Mouse (Mus musculus) left cerebral cortex, adult 18-20 months (tissue): Measurements from ENCODE around the gene Ahnak. TPM values are rescaled to one million over a fixed set of nuclear protein-coding genes. Genes with fewer than 3 reads are reported as not detected.
A peak's percentile ranks its signal among the peaks of the same experiment; 100 is the strongest.
"Not testable (repeated sequence)": the region's sequence is repeated elsewhere in the genome, so short reads cannot be mapped to it uniquely, and the experiment has no call there.

ENCODE experiments used
- DNase-seq, 2 experiments: peaks; one replicate each; pipeline ENCODE4 v3.0.0; 2021 to 2022; ENCODE audit warnings: low spot score in 2 of 2, mixed read lengths in 1 of 2
- total RNA-seq, 2 experiments: library from RNA; stranded (reverse); gene quantifications; 2 replicates each; pipeline ENCODE4 v1.2.3; 2021

Gene Ahnak
- total RNA-seq, 2 experiments from 2014 or later = 18.6 to 23.5 TPM

DNA sequence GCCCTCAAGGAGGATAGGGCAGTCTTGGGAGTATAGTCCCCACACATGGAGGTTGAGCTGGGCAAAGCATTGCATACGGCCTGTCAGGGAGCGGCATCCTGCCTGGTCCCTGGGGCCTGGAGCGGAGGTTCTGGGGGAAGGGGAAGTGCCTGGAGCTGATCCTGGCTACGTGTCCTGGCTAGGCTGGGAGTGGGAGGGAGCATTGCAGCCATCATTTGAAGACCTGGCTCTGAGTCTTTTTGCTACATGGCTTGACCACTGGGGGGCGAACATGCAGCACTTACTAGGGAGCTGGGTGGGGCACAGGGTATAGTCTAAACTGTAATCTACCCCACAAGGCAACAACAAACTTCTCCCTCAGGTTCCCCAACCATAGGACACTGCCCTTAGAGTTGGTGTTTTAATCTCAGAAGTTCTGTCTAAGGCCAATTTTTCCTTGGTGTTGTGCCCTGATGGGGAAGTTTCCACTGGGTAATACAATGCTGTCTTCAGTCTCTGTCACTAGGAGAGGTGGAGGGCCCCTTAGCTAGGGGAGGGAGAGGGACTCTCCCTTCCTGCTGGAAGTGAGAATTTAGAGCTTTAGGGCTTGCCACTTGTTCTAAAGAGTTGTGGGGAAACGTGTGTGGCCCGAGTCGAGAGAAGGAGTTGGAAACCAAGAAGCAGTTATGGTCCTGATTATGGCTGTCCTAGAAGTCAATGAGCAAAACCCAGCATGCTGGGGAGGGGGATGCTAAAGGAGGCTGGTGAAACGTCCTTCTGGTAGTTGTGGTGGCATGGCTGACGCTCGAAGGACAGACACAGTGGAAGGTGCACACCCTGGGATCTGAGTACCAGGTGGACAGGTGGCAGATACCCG lies 3.9 kb downstream of the Ahnak start:
- peak; percentile 74 to 77 for DNase-seq

DNA sequence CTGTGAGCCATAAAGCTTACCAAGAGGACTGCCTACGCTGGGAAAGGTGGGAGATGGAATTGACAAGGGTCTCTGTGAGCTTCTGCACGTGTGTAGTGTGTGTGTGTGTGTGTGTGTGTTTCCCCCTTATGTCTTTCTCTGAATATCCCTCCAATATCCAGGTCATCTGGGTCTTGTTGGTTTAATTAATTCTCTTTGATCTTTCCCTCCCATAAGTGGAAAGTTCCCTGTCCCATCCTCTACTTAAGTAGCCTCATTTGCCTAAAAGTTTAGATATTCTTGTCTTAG lies 4.5 kb downstream of the Ahnak start:
- DNase-seq = no peak

DNA sequence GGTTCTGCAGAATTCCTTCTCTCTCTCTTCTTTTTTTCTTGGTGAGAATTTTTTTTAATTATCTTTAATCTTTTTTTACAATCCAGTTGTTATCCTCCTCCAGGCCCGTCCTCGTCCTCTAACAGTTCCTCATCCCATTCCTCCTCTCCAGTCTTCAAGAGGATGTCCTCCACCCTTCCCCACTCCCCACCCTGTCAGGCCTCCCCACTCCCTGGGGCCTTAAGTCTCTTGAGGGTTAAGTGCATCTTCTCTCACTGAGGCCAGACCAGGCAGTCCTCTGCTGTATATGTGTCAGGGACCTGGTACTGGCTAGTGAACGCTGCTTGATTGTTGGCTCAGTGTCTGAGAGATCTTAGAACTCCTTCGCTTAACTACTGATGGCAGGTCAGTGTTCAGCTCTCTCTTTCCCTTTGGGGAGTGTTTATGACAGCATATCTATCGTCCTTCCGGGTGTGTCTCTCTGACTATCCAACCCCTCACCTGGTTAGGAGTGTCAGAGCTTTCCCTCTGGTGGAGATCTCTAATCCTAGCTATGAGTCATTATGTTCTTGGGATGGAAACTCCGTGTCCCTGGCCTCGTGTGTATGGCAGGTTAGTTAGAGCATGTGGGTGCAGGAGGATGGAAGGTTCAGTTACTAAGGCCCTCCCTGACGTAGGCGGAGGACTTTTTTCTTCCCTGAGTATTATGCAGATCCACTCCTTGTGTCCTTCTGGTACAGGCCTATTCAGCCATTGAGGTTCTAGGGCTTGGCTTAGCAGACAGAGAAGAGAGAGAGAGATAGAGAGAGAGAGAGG lies 5.9 kb downstream of the Ahnak start:
- DNase-seq = no peak

DNA sequence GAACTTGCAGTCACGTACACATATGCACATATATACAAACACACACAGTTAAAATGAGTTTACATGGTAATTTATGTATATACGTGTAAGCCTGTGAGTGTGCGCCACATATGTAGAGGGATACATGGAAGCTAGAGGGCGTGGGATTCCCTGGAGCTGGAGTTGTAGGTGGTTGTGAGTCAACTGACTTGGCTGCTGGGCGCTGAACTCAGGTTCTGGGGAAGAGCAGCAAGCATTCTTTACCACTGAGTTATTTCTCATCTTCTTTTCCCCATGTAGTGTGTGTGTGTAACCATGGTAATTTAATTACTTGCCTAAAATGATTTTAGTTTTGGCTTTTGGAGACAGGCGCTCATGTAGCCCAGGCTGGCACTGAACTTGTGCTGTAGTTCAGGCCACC lies 7.5 kb downstream of the Ahnak start:
- DNase-seq = no peak

DNA sequence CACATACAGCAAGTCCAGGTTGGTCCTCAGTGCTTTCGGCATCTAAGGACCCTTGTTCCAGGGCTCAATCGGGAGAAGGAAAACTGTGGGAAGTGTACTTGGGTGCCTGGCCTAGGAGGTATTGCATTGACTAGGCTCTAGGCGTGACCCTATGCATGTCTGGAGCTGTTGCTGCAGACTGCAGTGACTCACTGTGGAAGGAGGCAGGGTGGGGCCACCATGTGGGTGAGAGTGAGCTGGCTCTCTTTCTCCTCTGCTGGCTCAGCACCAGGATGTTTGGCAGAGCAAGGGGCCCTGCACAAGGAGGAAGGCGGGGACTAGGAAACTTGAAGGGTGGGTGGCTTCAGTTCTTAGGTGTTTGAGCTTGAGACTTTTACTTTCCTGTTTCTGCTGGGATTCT lies 8.5 kb downstream of the Ahnak start:
- DNase-seq = peak; percentile 79 to 81

DNA sequence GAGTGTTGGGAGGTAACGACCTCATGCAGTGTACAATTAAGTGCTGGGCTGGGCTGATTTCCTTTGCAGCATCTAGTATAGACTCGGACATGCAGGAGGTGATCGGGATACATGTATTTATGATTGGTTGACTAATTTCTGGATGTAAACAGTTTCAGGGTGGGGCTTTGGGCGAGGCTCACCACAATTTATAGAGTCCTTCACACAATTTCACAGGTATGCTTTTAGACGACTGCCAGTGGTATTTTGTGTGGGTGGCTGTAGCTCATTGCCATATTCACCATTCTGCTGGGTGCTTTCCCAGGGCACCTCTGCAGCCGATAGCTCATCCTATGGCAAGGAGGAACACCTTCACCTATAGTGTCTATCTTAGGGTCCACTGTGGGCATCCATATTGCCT lies 9.5 kb downstream of the Ahnak start:
- DNase-seq = no peak

DNA sequence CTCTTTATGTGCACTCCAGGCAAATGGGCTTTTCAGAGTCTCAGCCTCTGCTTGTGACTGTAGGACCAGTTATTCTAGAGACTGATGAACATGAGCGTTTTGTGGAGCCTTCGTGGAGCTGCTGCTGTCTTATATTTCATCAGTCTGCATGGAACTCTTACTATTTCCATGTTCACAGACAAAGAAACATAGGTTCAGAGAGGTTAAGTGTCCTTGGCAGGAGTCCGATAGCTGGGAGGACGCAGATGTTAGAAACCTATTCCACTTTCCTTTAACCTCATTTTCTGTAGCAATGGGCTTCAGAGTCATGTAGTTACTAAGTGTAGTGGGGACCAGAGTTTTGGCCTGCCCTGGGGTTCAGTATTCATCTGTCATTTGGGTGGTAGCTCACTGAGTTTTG lies 10.1 kb downstream of the Ahnak start:
- DNase-seq = no peak

DNA sequence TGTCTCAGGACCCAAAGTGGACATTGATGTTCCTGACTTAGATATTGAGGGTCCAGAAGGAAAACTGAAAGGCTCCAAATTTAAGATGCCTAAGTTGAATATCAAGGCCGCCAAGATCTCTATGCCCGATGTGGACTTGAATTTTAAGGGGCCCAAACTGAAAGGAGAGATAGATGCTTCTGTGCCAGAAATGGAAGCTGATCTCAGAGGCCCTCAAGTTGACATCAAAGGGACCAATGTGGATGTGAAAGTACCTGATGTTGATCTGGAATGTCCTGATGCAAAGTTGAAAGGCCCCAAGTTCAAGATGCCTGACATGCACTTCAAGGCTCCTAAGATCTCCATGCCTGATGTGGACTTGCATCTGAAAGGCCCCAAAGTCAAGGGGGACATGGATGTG lies 17.8 kb downstream of the Ahnak start:
- DNase-seq = not testable (repeated sequence)

DNA sequence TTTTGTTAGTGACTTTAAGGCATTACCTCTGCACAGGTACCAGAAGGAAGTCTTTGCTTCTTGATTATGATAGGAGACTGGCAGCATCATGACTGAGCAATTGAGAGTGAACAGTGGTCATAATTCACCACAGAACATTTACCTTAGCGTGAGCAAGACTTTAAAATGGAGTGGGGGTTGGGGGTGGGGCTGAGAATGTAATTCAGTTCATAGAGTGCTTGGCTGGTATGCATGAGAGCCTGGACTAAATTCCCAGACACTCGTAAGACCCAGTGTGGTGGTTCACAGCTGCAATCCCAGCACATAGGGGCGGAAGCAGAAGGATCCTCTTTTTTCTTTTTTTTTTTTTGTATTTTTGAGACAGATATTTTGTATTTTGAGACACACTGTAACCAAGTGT lies 30.2 kb downstream of the Ahnak start:
- DNase-seq = no peak

DNA sequence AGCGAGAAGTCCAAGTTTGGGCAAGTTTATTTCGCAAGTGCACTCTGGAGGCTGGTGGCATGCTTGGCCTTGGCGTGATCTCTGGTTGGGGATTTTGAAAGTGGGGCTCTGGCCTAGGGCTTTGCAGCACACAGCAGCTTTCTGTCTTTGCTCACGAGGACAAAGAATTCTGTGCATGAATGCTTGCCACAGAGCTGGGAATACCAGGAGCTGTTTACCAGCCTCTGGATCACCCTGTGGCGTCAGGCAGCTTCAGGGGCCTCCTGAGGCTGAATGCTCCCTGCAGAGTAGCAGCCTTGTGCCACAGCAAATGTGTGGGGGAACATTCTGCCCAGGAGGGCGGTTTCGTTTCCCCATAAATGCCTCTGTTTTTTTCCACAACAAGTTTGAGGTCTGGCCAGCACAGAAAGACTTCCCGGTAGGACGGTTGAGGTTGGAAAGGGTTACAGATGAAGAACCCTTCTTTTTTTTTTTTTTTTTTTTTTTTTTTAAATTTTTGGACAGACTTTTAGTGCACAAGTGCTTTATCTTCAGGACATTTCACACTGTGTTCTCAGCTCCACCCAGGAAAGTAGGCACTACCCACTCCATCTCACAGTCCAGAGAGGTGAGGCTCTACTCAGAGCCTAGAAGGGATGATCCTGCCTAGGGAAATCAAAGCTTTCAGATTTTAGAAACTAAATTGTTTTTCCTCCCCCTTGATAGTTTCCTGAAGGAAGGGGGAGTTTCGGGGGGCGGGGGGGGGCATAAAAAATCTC lies 34.1 kb downstream of the Ahnak start:
- peak in 1 of 2 experiments; percentile 6 for DNase-seq

DNA sequence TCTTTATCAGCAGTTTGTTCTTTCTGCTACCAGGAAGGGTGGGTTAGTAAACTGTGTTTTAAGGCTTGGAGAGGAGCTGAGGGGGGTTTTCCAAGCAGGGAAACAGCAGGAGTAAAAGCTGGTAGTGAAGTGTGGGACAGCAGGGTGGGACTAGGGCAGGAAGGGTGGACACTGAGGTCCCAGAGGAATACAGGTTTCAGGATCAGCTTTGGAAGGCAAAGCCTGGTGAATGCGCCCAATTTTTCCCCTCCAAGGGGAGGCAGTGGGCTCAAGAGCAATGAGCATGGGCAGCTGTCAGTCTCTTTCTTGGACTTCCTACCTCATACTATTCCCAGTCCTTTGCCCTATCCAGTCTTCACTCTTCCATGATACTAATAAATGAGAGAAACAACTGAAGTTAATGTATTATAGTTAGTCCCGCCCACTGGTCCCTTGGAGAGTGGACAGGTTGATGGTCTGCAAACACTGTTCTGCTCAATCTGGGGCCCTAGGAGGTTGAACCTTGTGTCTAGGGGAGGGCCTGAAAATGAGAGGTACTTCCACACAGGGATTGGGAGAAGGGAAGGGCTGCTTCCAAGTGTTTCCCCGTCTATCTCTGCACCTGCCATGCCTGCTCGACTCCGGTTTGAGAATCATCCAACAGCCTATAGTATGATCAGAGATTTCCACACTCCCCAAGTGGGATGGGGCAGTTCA lies 36.6 kb downstream of the Ahnak start:
- DNase-seq = no peak

DNA sequence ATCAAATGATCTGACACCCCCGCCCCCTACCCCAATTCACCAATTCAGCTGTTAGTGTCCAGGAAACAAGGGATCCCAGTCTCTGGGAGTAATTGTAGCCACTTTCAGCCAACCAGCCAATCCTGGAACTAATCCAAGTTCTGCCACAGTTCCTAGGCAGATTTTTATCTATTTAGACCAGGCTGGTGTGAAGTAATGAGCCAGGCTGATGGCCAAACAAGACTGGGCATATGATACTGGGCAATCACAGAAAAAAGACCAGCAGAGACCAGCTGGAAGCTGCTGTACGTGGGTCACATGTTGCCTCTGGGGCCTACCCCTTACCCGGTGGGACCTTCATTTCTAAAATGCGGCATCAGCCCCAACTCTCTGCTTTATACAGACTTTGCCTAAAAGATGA lies 37.5 kb downstream of the Ahnak start:
- no peak for DNase-seq

DNA sequence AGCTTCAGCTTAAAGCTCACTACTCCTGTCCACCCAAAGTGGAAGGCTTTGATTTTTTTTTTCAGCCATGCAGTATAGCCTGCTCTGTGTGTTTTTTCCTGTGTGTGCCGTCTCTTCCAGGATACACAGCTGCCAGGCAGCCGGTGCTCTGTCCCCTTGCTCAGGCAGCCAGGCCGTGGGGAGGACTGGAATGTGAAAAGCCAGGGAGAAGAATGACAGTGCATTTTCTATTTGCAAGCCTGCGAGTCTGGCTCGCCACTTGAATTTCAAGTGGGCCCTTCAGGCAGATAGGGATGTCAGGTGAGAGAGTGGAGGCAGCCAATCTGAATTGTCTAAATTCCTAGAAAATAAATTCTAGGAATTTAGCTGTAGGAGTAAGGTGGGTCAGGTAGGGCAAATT lies 38.7 kb downstream of the Ahnak start:
- peak in 1 of 2 experiments; percentile 7 for DNase-seq

DNA sequence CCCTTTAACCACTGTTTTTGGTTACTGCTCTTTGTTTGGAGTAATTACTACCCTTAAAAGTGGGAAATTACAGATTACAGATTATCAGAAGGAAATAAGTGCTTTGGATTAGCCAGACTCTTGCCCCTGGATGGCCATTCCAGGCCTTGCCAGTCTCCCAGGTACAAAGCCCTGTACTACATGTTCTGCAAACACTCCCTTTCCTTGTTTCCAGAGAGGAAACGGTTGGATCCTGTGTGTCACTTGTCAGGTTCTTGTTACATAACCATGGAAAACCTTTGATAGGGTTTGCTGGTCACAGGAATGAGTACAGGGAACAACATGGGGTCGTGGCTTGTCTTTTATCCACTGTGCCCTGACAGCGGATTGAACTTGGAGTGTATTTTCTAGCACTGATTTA lies 39.3 kb downstream of the Ahnak start:
- no peak for DNase-seq

DNA sequence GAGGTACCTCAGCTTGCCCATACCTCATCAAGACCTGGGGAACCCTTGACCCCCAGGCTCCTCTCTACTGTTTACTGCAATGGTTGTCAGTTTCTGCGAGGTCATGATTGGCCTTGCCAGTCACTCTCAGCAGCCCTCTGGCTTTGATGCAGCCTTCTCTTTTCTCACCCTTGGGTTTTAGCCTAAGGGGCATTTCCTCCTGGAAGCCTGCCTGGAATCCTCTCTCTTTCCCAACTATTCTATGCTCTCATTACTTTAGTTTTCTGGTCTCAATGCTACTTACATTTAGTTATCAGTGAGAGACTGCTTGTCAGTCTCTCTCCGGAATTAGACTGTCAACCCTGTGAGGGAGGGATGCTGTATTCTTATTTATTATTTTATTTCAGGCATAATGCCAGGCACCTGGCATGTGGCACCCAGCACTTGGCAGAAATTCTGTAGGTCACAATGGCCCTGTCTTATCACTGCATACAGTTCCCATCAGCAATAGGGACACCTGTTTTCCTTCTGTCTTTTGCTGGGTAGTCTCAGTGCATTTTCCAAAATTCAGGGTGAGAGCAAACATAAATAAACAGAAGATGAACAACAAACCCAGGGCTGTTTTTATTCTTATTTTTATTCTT lies 40.7 kb downstream of the Ahnak start:
- DNase-seq = no peak

DNA sequence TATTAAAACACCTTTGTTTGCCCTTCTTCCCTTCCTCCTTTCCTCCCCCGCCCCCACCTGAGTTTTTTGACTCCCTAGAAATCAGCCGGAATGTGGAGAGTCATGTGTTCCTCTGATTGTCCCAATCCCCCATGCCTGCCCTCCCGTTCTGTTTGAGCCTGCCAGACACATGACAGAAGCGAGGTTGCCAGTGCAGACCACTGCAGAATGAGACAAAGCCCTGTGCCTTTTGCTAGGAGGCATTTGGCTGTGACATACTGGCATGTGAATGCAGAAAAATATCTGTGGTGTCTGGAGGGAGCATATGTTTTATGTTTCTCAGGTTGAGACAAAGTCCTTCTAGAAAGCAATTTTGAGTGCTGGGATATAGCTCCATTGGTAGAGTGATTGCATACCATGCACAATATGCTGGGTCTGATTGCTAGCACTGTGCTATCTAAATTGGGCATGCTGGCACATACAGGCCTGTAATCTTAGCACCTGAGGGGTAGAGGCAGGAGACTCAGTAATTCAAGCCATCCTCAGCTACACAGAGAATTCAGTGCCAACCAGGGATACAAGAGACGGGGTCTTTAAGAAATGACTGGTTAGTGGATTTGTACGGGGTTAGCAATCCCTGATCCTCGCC lies 43.5 kb downstream of the Ahnak start:
- no peak for DNase-seq

DNA sequence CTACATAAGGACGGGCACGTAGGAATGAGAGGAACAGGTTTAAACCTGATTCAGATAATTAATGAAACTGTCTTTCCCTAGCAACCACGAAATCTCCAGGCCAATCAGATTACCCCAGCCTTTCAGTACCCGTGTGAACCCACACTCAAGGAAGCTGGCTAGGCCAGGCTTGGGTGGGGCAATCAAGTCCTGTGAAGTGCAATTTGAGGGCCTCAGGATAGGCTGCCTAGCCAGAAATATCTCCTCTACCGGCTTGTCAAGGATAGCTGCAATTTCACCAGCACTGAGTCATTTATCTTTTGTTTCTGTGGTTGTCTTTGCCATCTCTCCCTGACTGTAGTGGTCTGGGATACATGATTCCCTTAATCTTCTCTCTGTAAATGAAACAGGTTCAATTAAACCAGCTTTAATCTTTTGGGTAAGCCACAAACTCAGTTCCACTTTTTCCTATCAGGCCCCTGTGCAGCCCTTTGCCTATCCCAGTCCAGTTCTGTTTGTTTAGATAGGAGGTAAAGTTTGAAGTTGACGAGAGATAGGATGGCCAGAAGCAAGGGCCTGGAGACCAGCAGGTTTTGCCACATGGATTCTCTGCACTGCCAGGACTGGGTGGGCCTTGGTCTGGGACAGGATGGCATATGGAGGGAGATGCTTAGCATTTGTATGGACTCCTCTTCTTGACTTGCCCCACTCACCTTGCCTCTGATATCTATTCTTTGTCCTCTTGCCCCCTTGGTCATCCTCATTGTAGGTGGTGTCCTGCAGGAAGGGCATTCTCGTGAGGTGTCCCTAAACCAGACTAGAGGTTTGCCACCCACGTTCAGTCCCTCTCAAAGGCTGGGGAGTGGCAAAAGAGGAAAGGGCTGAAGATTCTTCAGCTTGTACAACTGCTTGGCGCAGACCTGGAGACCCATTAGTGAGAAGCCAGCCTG lies 44.6 kb downstream of the Ahnak start:
- no peak for DNase-seq

DNA sequence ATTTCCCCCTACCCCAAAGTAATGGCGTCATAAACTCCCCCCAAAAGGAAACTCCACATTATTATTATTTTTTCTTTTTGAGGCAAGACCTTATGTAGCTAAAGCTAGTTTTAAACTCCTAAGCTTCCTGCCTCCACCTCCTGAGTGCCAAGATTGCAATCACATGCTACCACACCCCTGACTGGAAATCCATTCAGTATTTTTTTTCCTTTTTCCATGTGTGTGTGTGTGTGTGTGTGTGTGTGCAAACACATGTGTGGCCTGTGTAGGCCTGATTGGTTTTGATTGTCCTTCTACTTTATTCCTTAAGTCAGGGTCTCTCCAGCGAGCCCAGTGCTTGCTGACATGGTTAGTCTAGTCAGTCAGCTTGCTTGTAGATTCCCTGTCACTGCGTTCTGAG lies 45.4 kb downstream of the Ahnak start:
- DNase-seq = no peak

DNA sequence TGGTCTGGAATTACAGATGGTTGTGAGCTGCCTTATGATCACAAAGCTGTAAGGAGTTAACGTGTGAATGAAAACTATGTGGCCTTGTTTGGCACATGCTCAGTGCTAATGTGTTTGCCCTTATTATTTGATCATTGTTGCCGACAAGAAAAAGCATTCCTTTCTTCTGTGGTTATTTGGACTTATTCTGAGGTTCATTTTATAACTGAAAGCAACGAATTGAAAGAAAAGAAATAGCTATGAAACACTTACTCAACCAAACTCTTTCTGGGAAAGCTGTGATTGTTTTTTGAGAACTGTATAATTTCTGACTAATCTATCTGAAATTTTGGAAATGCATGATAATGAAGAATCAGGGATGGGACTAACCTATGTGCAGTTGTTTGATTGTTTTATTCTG lies 46.0 kb downstream of the Ahnak start:
- DNase-seq = no peak
